Mouse (Mus musculus) megakaryocyte, embryonic 14.5 days (primary cell): ENCODE results near the gene Ddb1.

Source experiments
- FLI1 ChIP-seq: IDR thresholded peaks from 2 replicates; pipeline ENCODE4 v1.6.1; 2012; ENCODE audit warnings: low read length, inconsistent platforms, mixed read lengths
- GATA1 ChIP-seq: IDR thresholded peaks from 3 replicates; pipeline ENCODE4 v1.6.1; 2012; ENCODE audit warnings: mixed read lengths, low read length, inconsistent platforms, borderline replicate concordance

GRCm38 (mm10) chr19:10637840-10638239, 32.7 kb downstream of the Ddb1 start:
- TF ChIP-seq GATA1, result no peak
- TF ChIP-seq FLI1, result no peak
